ENCODE assay signal across 22 mouse cellular contexts in the genomic region with DNA sequence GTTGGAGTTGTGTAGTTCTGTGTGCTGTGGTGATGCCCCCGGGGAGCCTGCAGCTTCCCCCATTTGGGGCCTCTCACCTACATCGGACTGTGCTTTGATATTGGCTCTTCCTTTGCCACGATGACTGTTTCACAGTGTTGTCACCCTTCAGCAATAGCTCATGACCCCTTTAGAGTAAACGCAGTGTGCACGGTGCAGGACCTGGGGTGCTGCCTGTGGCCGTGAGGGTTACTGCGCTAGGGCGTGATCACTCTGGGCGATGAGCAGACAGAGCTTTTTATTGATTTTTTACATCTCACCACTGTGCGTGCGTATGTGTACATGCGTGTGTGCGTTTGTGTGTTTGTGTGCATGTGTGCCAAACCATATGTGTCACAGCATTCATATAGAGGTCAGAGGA.
"Had no signal": no experiment of that assay in that cellular context is flagged by ENCODE, and none has a peak within 500 bp of the region (broad histone marks: within the 10 kb centered on the region; RNA-seq: fewer than 3 reads in every experiment).

No protein-coding gene starts in this region.

- H3K4me2 ChIP-seq: heart, embryonic 12.5 days; hindbrain, embryonic 13.5 days; hindbrain, embryonic 15.5 days; kidney, embryonic 15.5 days; limb, embryonic 13.5 days; limb, embryonic 15.5 days had no signal

- H3K4me3 ChIP-seq: heart, embryonic 10.5 days; heart, embryonic 12.5 days; hindbrain, embryonic 13.5 days; hindbrain, embryonic 15.5 days; kidney, embryonic 15.5 days; limb, embryonic 13.5 days; limb, embryonic 15.5 days had no signal

- H3K4me1 ChIP-seq: heart, embryonic 10.5 days; heart, embryonic 12.5 days; hindbrain, embryonic 13.5 days; hindbrain, embryonic 15.5 days; kidney, embryonic 15.5 days had no signal

- H3K36me3 ChIP-seq: heart, embryonic 10.5 days; heart, embryonic 12.5 days; hindbrain, embryonic 13.5 days; hindbrain, embryonic 15.5 days; kidney, embryonic 15.5 days; limb, embryonic 13.5 days; limb, embryonic 15.5 days had no signal

- H3K27ac ChIP-seq: heart, embryonic 10.5 days; hindbrain, embryonic 13.5 days; hindbrain, embryonic 15.5 days; hindbrain, postnatal 0 days; kidney, embryonic 15.5 days; kidney, postnatal 0 days; limb, embryonic 13.5 days; limb, embryonic 15.5 days had no signal

- H3K27me3 ChIP-seq: heart, embryonic 12.5 days; hindbrain, embryonic 13.5 days; hindbrain, embryonic 15.5 days; kidney, embryonic 15.5 days had no signal

- H3K9ac ChIP-seq: forebrain, postnatal 0 days; heart, embryonic 12.5 days; hindbrain, embryonic 13.5 days; hindbrain, embryonic 15.5 days; kidney, embryonic 15.5 days; limb, embryonic 13.5 days; limb, embryonic 15.5 days had no signal

- DNase-seq: forebrain, postnatal 0 days; gastrocnemius, postnatal 14 days; gastrocnemius, postnatal 36 days; heart, adult 18-20 months; heart, postnatal 10 days; kidney, adult 11 months; kidney, adult 2 months; kidney, adult 9 months; kidney, postnatal 14 days; kidney, postnatal 36 days; layer of hippocampus, postnatal 36 days; left cerebral cortex, postnatal 4 days had no signal

- ATAC-seq: forebrain, postnatal 0 days; hindbrain, postnatal 0 days; intestine, embryonic 16.5 days had no signal

- H3K9me3 ChIP-seq: heart, embryonic 10.5 days; heart, embryonic 12.5 days; hindbrain, embryonic 13.5 days; hindbrain, embryonic 15.5 days; kidney, embryonic 15.5 days; limb, embryonic 13.5 days; limb, embryonic 15.5 days had no signal
